Mouse (Mus musculus) hindbrain, postnatal 0 days (tissue): Measurements from ENCODE around the gene Podxl2. TPM values are rescaled to one million over a fixed set of nuclear protein-coding genes. Genes with fewer than 3 reads are reported as not detected.
A peak's percentile ranks its signal among the peaks of the same experiment; 100 is the strongest.

Experiments used
- ATAC-seq: fragments of 200-750 bp; cut with Nextera tagmentation; 2 replicates; pipeline ENCODE4 v1.8.0; 2017; ENCODE audit warnings: mild to moderate bottlenecking, moderate TSS enrichment, moderate library complexity
- DNase-seq: peaks from one replicate; pipeline ENCODE4 v3.0.0-alpha.2; 2015; ENCODE audit warnings: low spot score
- H3K27ac ChIP-seq: fragments of 300-500 bp; sonication (generic); 2 replicates; pipeline ENCODE4 v1.5.1; 2014; ENCODE audit warnings: mild to moderate bottlenecking
- H3K27me3 ChIP-seq: fragments of 300-500 bp; sonication (generic); 2 replicates; pipeline ENCODE4 v1.6.1; 2014; ENCODE audit warnings: low read length, mixed read lengths; ENCODE audit not compliant: insufficient read depth
- H3K36me3 ChIP-seq: fragments of 300-500 bp; sonication (generic); 2 replicates; pipeline ENCODE4 v1.6.1; 2014; ENCODE audit warnings: low read length, mixed read lengths; ENCODE audit not compliant: insufficient read depth
- H3K4me1 ChIP-seq: fragments of 300-500 bp; sonication (generic); 2 replicates; pipeline ENCODE4 v1.6.1; 2014; ENCODE audit warnings: antibody characterized with exemption, low read length, mixed read lengths; ENCODE audit not compliant: insufficient read depth
- H3K4me2 ChIP-seq: fragments of 300-500 bp; sonication (generic); 2 replicates; pipeline ENCODE4 v1.6.1; 2014; ENCODE audit warnings: low read depth, mild to moderate bottlenecking, low read length, moderate library complexity, mixed read lengths
- H3K4me3 ChIP-seq: fragments of 300-500 bp; sonication (generic); 2 replicates; pipeline ENCODE4 v1.5.1; 2014; ENCODE audit warnings: low read length
- H3K9ac ChIP-seq: fragments of 300-500 bp; sonication (generic); replicated peaks from 2 replicates; pipeline ENCODE4 v1.6.1; 2014; ENCODE audit warnings: mild to moderate bottlenecking, low read length, moderate library complexity, mixed read lengths
- H3K9me3 ChIP-seq: fragments of 300-500 bp; sonication (generic); 2 replicates; pipeline ENCODE4 v1.6.1; 2016; ENCODE audit warnings: low read length, mixed read lengths
- CTCF ChIP-seq: IDR thresholded peaks from 2 replicates; pipeline ENCODE4 v1.5.1; 2016; ENCODE audit warnings: antibody characterized with exemption, control low read depth, low read depth
- WGBS: fragments of 180-500 bp; shearing (Covaris S2); extraction: QIAGEN DNeasy Blood & Tissue Kit; methylation state at CpG from one replicate; pipeline ENCODE4 v1.1.7; 2014; 5-methylcytosine and 5-hydroxymethylcytosine counted together
- polyA plus RNA-seq: library from polyadenylated mRNA; unstranded; fragments of >200 nt; fragmentation: Nextera tagmentation; extraction: Ambion mirVana; gene quantifications from 2 replicates; pipeline ENCODE4 v1.2.1, GENCODE M21; 2015
- total RNA-seq: library from RNA; depleted of rRNA; stranded (reverse); fragments of >200 nt; gene quantifications from 2 replicates; pipeline ENCODE4 v1.2.3, GENCODE M21; 2014

Gene Podxl2
- total and polyA plus RNA-seq, 2 experiments from 2014 or later = 695 to 1,247 TPM

GRCm38 (mm10) chr6:88826088-88826487 lies 48.8 kb downstream of the Podxl2 start:
- Histone ChIP-seq H3K9me3 (no peaks in the 10 kb centered on the region), H3K4me3 (no peak overlapping the region), H3K9ac (no peak overlapping the region), H3K4me1 (peaks cover 11% of the 10 kb centered on the region), H3K4me2 (no peak overlapping the region), H3K36me3 (no peaks in the 10 kb centered on the region), H3K27ac (no peak overlapping the region), H3K27me3 (0 out of 2 replicates have a peak, but pooled peaks cover 4% of the 10 kb centered on the region)
- DNase-seq (no peak), ATAC-seq (no peak)
- WGBS = 67% methylated on average over 3 of the region's 3 CpGs
- TF ChIP-seq CTCF = no peak

DNA sequence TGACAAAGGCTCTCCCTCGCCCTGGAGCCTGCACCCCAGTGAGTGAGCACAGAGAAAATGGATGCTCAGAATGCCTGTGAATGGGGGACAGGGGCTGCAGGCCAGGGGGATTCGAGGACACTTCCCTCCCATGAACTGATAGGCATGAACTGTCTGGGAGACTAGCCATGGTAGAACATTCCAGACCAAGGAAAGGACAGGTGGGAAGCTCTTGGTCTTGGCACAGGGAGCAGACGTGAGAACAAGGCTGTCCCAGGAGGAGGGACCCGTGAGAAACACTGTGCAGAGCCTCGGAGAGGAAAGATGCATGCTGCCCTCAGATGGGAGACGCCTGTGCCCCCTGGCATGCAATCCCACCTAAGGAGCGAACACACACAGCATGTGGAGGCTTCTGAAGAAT lies 50.7 kb downstream of the Podxl2 start:
- no peak overlapping the region for H3K9ac ChIP-seq
- no peak for DNase-seq
- peaks cover 11% of the 10 kb centered on the region for H3K4me1 ChIP-seq
- no peak for TF ChIP-seq CTCF
- no peaks in the 10 kb centered on the region for H3K9me3 ChIP-seq
- no peak overlapping the region for H3K27ac ChIP-seq
- ATAC-seq = no peak
- H3K36me3 ChIP-seq = no peaks in the 10 kb centered on the region
- no peak overlapping the region for H3K4me2 ChIP-seq
- no peaks in the 10 kb centered on the region for H3K27me3 ChIP-seq
- H3K4me3 ChIP-seq = no peak overlapping the region
- 48% methylated on average over 7 of the region's 7 CpGs for WGBS

DNA sequence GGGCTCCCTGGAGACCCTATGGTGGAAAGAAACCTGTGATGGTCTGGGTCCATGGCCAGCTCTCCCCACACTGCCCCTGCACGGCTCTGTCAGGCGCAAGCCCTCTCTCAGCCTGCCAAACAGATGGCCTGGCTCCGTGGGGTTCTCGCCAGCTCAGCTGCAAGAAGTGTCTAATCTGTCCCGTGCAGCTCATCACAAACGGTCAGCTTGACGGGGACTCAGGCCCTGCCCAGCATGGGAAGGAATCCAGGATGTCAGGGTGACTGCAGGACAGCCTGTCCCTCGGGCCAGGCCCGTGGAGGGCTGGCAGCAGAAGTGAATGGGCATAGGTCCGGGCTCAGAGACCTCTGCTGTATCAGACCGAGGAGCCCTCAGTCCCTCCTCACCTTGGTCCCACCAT lies 52.9 kb downstream of the Podxl2 start:
- no peaks in the 10 kb centered on the region for H3K27me3 ChIP-seq
- DNase-seq (peak; percentile 72), ATAC-seq (peak; percentile 72)
- no peak for TF ChIP-seq CTCF
- no peak overlapping the region for H3K9ac ChIP-seq
- H3K36me3 ChIP-seq = no peaks in the 10 kb centered on the region
- no peak overlapping the region for H3K4me2 ChIP-seq
- H3K4me3 ChIP-seq = no peak overlapping the region
- peak overlapping the region; percentile 5; the same call in 1 of the 2 replicates for H3K27ac ChIP-seq
- H3K4me1 ChIP-seq = peaks cover 2% of the 10 kb centered on the region
- H3K9me3 ChIP-seq = no peaks in the 10 kb centered on the region
- WGBS = 42% methylated on average over 11 of the region's 11 CpGs

DNA sequence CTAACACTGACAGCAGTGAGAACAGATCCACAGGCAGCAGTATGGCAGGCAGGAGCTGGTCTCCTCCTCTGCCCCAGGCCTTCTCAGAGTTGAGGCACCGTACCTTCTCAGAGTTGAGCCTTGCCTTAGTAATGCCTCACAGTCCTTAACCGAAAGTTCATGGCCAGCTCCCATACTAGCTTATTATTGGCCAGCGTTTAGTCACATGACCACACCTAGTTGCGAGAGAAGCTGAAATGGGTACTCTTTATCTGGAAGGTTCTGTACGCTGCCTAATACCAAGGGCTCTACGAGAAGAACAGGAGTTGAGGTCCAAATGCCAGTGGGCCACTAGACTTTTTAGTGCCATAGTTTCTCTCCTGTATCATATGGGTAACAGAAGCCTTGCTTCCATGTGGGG lies 53.5 kb downstream of the Podxl2 start:
- ATAC-seq (no peak), DNase-seq (no peak)
- Histone ChIP-seq H3K36me3 (no peaks in the 10 kb centered on the region), H3K9ac (no peak overlapping the region), H3K27me3 (no peaks in the 10 kb centered on the region), H3K4me1 (no peaks in the 10 kb centered on the region; the same call in 1 of the 2 replicates), H3K9me3 (no peaks in the 10 kb centered on the region), H3K4me3 (no peak overlapping the region), H3K4me2 (no peak overlapping the region), H3K27ac (peak overlapping the region; percentile 5; the same call in 1 of the 2 replicates)
- 92% methylated on average over 6 of the region's 6 CpGs for WGBS
- TF ChIP-seq CTCF = no peak

DNA sequence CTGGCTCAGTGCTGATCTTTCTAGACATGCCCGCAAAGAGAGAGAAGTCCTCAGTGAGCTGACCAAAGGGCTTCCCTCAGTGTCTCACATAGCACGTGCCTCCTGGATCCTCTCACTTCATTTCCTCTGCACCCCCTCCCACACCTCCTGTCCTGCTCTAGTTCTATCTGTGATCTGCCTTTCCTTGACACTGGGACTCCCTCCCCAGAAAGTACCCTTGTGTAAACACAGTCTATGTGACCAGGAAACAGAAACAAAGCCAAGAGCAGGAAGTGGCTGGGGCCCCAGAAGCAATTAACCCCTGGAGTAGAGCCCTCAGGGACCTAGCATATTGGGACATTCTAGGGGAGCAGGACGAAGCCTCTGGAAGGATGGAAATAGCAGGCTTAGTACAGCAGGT lies 54.0 kb downstream of the Podxl2 start:
- Histone ChIP-seq H3K4me2 (no peak overlapping the region), H3K9me3 (no peaks in the 10 kb centered on the region), H3K4me3 (no peak overlapping the region), H3K36me3 (no peaks in the 10 kb centered on the region), H3K27me3 (no peaks in the 10 kb centered on the region), H3K27ac (no peak overlapping the region), H3K9ac (no peak overlapping the region), H3K4me1 (no peaks in the 10 kb centered on the region; the same call in 1 of the 2 replicates)
- DNase-seq (no peak), ATAC-seq (no peak)
- TF ChIP-seq CTCF = no peak
- WGBS = 56% methylated on average over 3 of the region's 3 CpGs

GRCm38 (mm10) chr6:88816913-88817312 lies 57.9 kb downstream of the Podxl2 start:
- no peak for TF ChIP-seq CTCF
- WGBS = 56% methylated on average over 3 of the region's 3 CpGs
- H3K4me2 ChIP-seq = no peak overlapping the region
- no peaks in the 10 kb centered on the region for H3K36me3 ChIP-seq
- no peaks in the 10 kb centered on the region for H3K27me3 ChIP-seq
- no peaks in the 10 kb centered on the region for H3K9me3 ChIP-seq
- peaks cover 12% of the 10 kb centered on the region for H3K4me1 ChIP-seq
- no peak overlapping the region for H3K27ac ChIP-seq
- no peak overlapping the region for H3K4me3 ChIP-seq
- H3K9ac ChIP-seq = no peak overlapping the region
- no peak for DNase-seq
- ATAC-seq = no peak

DNA sequence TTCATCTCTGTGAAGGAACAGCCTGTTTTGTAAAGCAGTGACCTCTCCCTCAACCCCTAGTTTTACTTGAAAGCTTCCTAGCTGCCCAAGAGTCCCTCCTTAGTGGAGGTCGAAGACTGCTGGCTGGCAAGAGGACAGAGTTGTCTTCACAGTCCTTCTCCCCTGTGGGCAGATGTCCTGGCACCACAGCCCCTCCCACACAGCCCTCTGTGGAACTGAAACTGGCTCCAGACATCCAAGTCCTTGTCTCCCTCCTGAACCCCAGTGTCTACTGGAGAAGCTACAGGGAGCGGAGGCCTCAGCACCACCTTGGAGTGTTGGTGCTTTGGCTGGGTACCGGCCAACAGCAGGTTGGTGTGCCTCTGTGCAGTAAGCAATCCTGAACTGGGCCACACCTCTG lies 59.4 kb downstream of the Podxl2 start:
- no peak overlapping the region for H3K4me3 ChIP-seq
- no peaks in the 10 kb centered on the region for H3K36me3 ChIP-seq
- no peak for DNase-seq
- WGBS = 68% methylated on average over 3 of the region's 3 CpGs
- no peak for TF ChIP-seq CTCF
- no peak overlapping the region for H3K27ac ChIP-seq
- ATAC-seq = no peak; the same call in 1 of the 2 replicates
- H3K4me1 ChIP-seq = peaks cover 12% of the 10 kb centered on the region
- no peak overlapping the region for H3K4me2 ChIP-seq
- H3K9me3 ChIP-seq = no peaks in the 10 kb centered on the region
- no peaks in the 10 kb centered on the region for H3K27me3 ChIP-seq
- no peak overlapping the region for H3K9ac ChIP-seq
